Mouse (Mus musculus): ENCODE data around the gene Myh1.

- TF ChIP-seq CTCF (IDR thresholded peaks at IDR 0.05; ENCODE audit: extremely low read depth, insufficient read length, insufficient replicate concordance, low read depth, low read length) (no peak), POLR2A (IDR thresholded peaks at IDR 0.05; ENCODE audit: low read depth, low read length) (no peak)
Observed at GRCm38 (mm10) chr11:67191496-67191895, 8.4 kb upstream of the Myh1 start.
